Mouse (Mus musculus) frontal cortex, postnatal 25 days (tissue): ENCODE data around the gene Uba3.

Experiments
- DNase-seq, 2 experiments: peaks; one replicate each; pipeline ENCODE4 v3.0.0; 2022; ENCODE audit warnings: low spot score in 2 of 2

Gene Uba3

GRCm38 (mm10) chr6:97205439-97205885 is at the start of gene Uba3:
Gene Uba3 (minus strand): TSS chr6:97205647.
- peak; percentile 95 to 98 for DNase-seq

GRCm38 (mm10) chr6:97252711-97253221 is 47.3 kb upstream of the Uba3 start, which contains the start of gene Lmod3:
Gene Lmod3 (minus strand): TSS chr6:97252759.
- no peak for DNase-seq

- DNase-seq = no peak
Observed at GRCm38 (mm10) chr6:97252086-97252485, 46.6 kb upstream of the Uba3 start.

GRCm38 (mm10) chr6:97250966-97251365 is 45.5 kb upstream of the Uba3 start:
- DNase-seq = peak; percentile 27 to 46

- DNase-seq = no peak
Observed at GRCm38 (mm10) chr6:97245200-97245599, 39.8 kb upstream of the Uba3 start.

- no peak for DNase-seq
Observed at GRCm38 (mm10) chr6:97242522-97242921, 37.1 kb upstream of the Uba3 start.

- DNase-seq = no peak
Observed at GRCm38 (mm10) chr6:97240092-97240491, 34.6 kb upstream of the Uba3 start.

- no peak for DNase-seq
Observed at GRCm38 (mm10) chr6:97239360-97239759, 33.9 kb upstream of the Uba3 start.

GRCm38 (mm10) chr6:97236088-97236487 is 30.6 kb upstream of the Uba3 start:
- no peak for DNase-seq

GRCm38 (mm10) chr6:97234911-97235668 is 29.6 kb upstream of the Uba3 start:
- no peak for DNase-seq

GRCm38 (mm10) chr6:97227067-97227847 is 21.8 kb upstream of the Uba3 start:
- no peak for DNase-seq

- no peak for DNase-seq
Observed at GRCm38 (mm10) chr6:97226083-97226491, 20.6 kb upstream of the Uba3 start.

GRCm38 (mm10) chr6:97224505-97224904 is 19.1 kb upstream of the Uba3 start:
- DNase-seq = no peak

GRCm38 (mm10) chr6:97223566-97223965 is 18.1 kb upstream of the Uba3 start:
- DNase-seq = no peak

- no peak for DNase-seq
Observed at GRCm38 (mm10) chr6:97222931-97223467, 17.6 kb upstream of the Uba3 start.

- DNase-seq = no peak
Observed at GRCm38 (mm10) chr6:97222321-97222720, 16.9 kb upstream of the Uba3 start.

- peak; percentile 22 to 47 for DNase-seq
Observed at GRCm38 (mm10) chr6:97221205-97222025, 16.0 kb upstream of the Uba3 start.

- no peak for DNase-seq
Observed at GRCm38 (mm10) chr6:97220672-97221071, 15.2 kb upstream of the Uba3 start.

GRCm38 (mm10) chr6:97216154-97216821 is 10.8 kb upstream of the Uba3 start:
- no peak for DNase-seq

- DNase-seq = peak in 1 of 2 experiments; percentile 36
Observed at GRCm38 (mm10) chr6:97211981-97212380, 6.5 kb upstream of the Uba3 start.
